ENCODE assay signal across 19 mouse cellular contexts in the genomic region with DNA sequence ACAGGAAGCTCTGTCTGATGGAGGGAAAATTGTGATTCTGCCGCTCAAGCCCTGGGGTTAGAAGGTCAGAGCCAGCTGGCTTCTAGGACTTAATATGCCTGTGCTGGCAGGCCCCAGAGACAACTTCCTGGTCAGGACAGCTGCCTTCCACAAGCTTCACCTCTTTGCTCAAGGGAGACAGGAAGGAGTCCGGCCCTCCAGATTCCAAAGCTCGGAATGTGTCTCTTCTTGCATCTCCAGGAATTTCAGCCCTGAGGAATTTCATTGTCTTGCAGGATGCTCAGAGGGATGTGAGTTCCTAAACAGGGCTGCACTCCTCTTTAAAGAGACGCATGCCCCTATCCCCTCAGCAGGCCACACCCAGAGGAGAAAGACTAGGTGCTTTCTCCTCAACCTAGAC.
DNase-seq lines count a peak whose midpoint lies in the region; ATAC-seq and TF ChIP-seq lines count a peak whose summit lies in the region.
"Had no signal": no experiment of that assay in that cellular context is flagged by ENCODE, and none has a peak within 500 bp of the region (broad histone marks: within the 10 kb centered on the region; RNA-seq: fewer than 3 reads in every experiment).

No protein-coding gene starts in this region.

- no peaks in the 10 kb centered on the region for H3K36me3 ChIP-seq in lung, embryonic 14.5 days (ENCODE audit: insufficient read depth)
- no peaks in the 10 kb centered on the region for H3K36me3 ChIP-seq in embryonic facial prominence, embryonic 10.5 days (replicated peaks)
- no peaks in the 10 kb centered on the region for H3K36me3 ChIP-seq in midbrain, postnatal 0 days (ENCODE audit: insufficient read depth, low read length)
- H3K36me3 ChIP-seq: heart, embryonic 15.5 days; hindbrain, embryonic 15.5 days had no signal

- TF ChIP-seq CTCF in lung, embryonic 14.5 days (IDR thresholded peaks at IDR 0.05; ENCODE audit: low read depth): no peak
- TF ChIP-seq CTCF in lung, adult 2 months (IDR thresholded peaks at IDR 0.05; ENCODE audit: insufficient read depth, low read length): no peak
- no peak for TF ChIP-seq CTCF in midbrain, postnatal 0 days (IDR thresholded peaks at IDR 0.05)

- H3K9ac ChIP-seq in lung, embryonic 14.5 days: no peak overlapping the region
- no peak overlapping the region for H3K9ac ChIP-seq in midbrain, postnatal 0 days (replicated peaks; ENCODE audit: low read length, poor library complexity, severe bottlenecking)
- H3K9ac ChIP-seq: heart, embryonic 15.5 days; hindbrain, embryonic 15.5 days; liver, embryonic 14.5 days had no signal

- peak; percentile 76 for DNase-seq in lung, embryonic 14.5 days
- no peak for DNase-seq in lung, adult 2 months
- peak; percentile 23 for DNase-seq in Muller cell, postnatal 12 days (ENCODE audit: inconsistent ontology term)
- peak; percentile 31 for DNase-seq in embryonic facial prominence, embryonic 10.5 days (ENCODE audit: low spot score)
- peak; percentile 6 for DNase-seq in lung, postnatal 14 days
- DNase-seq in ovary, postnatal 10 days (ENCODE audit: low spot score): no peak
- DNase-seq in midbrain, postnatal 0 days (ENCODE audit: low spot score): no peak
- DNase-seq in frontal cortex, postnatal 14 days (ENCODE audit: low spot score in 2 of 2): no peak
- DNase-seq: cerebellum, adult 18-20 months; gastrocnemius, postnatal 25 days; kidney, adult 18-20 months; right cerebral cortex, adult 18-20 months; spleen, adult 18-20 months; thymus, postnatal 25 days had no signal

- no peaks in the 10 kb centered on the region for H3K27me3 ChIP-seq in lung, embryonic 14.5 days (ENCODE audit: insufficient read depth, low read length)
- H3K27me3 ChIP-seq in embryonic facial prominence, embryonic 10.5 days (replicated peaks; ENCODE audit: low read depth, poor library complexity, severe bottlenecking): peaks cover 75% of the 10 kb centered on the region
- no peaks in the 10 kb centered on the region for H3K27me3 ChIP-seq in midbrain, postnatal 0 days (ENCODE audit: insufficient read depth, low read length)
- H3K27me3 ChIP-seq: Patski had no signal

- no peak overlapping the region for H3K27ac ChIP-seq in lung, embryonic 14.5 days (ENCODE audit: low read depth)
- peak overlapping the region; percentile 12; the same call in 1 of the 2 replicates for H3K27ac ChIP-seq in embryonic facial prominence, embryonic 10.5 days (replicated peaks)
- no peak overlapping the region for H3K27ac ChIP-seq in midbrain, postnatal 0 days (ENCODE audit: low read depth, low read length)
- H3K27ac ChIP-seq: heart, embryonic 15.5 days; hindbrain, embryonic 15.5 days; liver, embryonic 14.5 days; stomach, postnatal 0 days had no signal

- ATAC-seq in lung, embryonic 14.5 days (ENCODE audit: insufficient read depth): peak; percentile 65
- ATAC-seq in midbrain, postnatal 0 days (ENCODE audit: low FRiP score): no peak
- ATAC-seq: Patski had no signal

- WGBS in lung, embryonic 14.5 days: 8% methylated on average over 4 of the region's 4 CpGs
- WGBS in lung, adult 2 months: 30% methylated on average over 4 of the region's 4 CpGs
- WGBS in embryonic facial prominence, embryonic 10.5 days: 22% methylated on average over 4 of the region's 4 CpGs
- WGBS in midbrain, postnatal 0 days: 52% methylated on average over 4 of the region's 4 CpGs

- TF ChIP-seq POLR2A in lung, adult 2 months (IDR thresholded peaks at IDR 0.05; ENCODE audit: borderline replicate concordance, extremely low read depth, low read depth, low read length): no peak

- H3K4me1 ChIP-seq in lung, embryonic 14.5 days (ENCODE audit: insufficient read depth): no peaks in the 10 kb centered on the region
- H3K4me1 ChIP-seq in lung, adult 2 months (ENCODE audit: control insufficient read depth, insufficient read depth, low read length): no peaks in the 10 kb centered on the region
- H3K4me1 ChIP-seq in embryonic facial prominence, embryonic 10.5 days: peaks cover 30% of the 10 kb centered on the region
- H3K4me1 ChIP-seq in midbrain, postnatal 0 days (ENCODE audit: insufficient read depth, low read length): no peaks in the 10 kb centered on the region; the same call in 1 of the 2 replicates

- H3K9me3 ChIP-seq in lung, embryonic 14.5 days (ENCODE audit: low read depth, low read length): no peaks in the 10 kb centered on the region
- H3K9me3 ChIP-seq in embryonic facial prominence, embryonic 10.5 days: no peaks in the 10 kb centered on the region
- H3K9me3 ChIP-seq in midbrain, postnatal 0 days (ENCODE audit: low read length): no peaks in the 10 kb centered on the region
- H3K9me3 ChIP-seq: heart, embryonic 15.5 days; hindbrain, embryonic 15.5 days had no signal

- no peak overlapping the region for H3K4me3 ChIP-seq in lung, embryonic 14.5 days (ENCODE audit: low read depth, low read length)
- H3K4me3 ChIP-seq in lung, adult 2 months (replicated peaks; ENCODE audit: extremely low read depth, low read depth, low read length): no peak overlapping the region
- no peak overlapping the region for H3K4me3 ChIP-seq in embryonic facial prominence, embryonic 10.5 days
- H3K4me3 ChIP-seq in midbrain, postnatal 0 days (ENCODE audit: low read depth, low read length): no peak overlapping the region
- H3K4me3 ChIP-seq: heart, embryonic 15.5 days; hindbrain, embryonic 15.5 days had no signal

- no peak overlapping the region for H3K4me2 ChIP-seq in lung, embryonic 14.5 days
- H3K4me2 ChIP-seq in midbrain, postnatal 0 days (ENCODE audit: low read depth, low read length, poor library complexity, severe bottlenecking): no peak overlapping the region
- H3K4me2 ChIP-seq: heart, embryonic 15.5 days; hindbrain, embryonic 15.5 days had no signal

Comparison
In these comparisons a context has a peak if more than half of its experiments do, and no peak if none do; other contexts are left out.
1. DNase-seq: peak in lung, embryonic 14.5 days (single experiment), Muller cell, postnatal 12 days (single experiment), embryonic facial prominence, embryonic 10.5 days (single experiment) and lung, postnatal 14 days (single experiment); none in lung, adult 2 months (single experiment), ovary, postnatal 10 days (single experiment), midbrain, postnatal 0 days (single experiment) and frontal cortex, postnatal 14 days (0 of 2).